Mouse (Mus musculus) right cerebral cortex, postnatal 36 days (tissue): ENCODE data around the gene Olfr309.
"Not testable (repeated sequence)": the region's sequence is repeated elsewhere in the genome, so short reads cannot be mapped to it uniquely, and the experiment has no call there.

Experiments used
- DNase-seq, 2 experiments: peaks; one replicate each; pipeline ENCODE4 v3.0.0; 2022; ENCODE audit warnings: low spot score in 2 of 2, mixed read lengths in 1 of 2

Gene Olfr309

DNA sequence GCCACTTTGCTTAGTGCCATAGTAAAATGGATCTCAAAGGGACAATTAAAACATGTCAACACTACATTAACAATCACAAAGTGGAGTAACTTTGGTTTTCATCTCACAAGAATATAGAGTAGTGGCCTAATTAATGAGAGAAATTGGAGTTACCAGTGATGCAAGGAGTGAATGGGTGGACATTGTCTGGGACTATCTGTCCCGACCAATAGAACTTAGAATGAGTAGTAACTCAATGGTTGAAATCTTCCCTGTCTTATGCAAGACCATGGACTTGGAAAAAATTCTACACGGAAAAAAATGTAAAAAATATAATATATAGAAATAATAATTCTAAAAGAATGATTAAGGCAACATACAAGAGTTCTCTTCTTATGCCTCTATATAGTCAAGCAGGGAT is at the start of gene Olfr309:
Olfr309 (minus strand) TSS at position 101 of the 400 bp plus-strand sequence.
- DNase-seq, result no peak

GRCm38 (mm10) chr7:86346296-86346695 is 32.8 kb upstream of the Olfr309 start:
- not testable (repeated sequence) for DNase-seq

DNA sequence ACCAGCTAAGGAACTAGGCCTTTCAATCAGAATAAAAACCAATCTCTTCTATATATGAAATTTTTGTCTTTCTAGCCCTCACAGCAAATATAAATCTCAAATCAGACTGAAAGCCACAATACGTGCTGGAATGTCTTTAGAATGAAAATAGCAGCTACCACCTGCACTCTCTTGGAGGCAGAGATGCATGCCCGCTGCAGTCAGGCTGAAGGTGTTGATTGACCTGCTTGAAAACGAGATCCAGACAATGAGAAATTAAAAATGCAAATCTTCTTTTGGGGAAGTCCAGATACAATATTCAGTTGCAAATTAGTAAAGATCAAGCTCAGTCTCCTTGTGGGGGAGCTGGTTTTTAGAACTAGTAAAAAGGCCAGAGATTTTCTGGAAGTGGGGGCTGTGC is 30.7 kb upstream of the Olfr309 start:
- no peak for DNase-seq

- DNase-seq, result no peak
Observed at GRCm38 (mm10) chr7:86342881-86343565, 29.5 kb upstream of the Olfr309 start.

GRCm38 (mm10) chr7:86337486-86337885 is 24.0 kb upstream of the Olfr309 start, which contains the start of gene Olfr307:
Gene Olfr307, minus strand, starts transcription at chr7:86337586.
- no peak for DNase-seq

- no peak for DNase-seq
Observed at GRCm38 (mm10) chr7:86325530-86325929, 12.0 kb upstream of the Olfr309 start, which contains the start of gene Olfr308. Gene Olfr308, minus strand, starts transcription at chr7:86325630.

DNA sequence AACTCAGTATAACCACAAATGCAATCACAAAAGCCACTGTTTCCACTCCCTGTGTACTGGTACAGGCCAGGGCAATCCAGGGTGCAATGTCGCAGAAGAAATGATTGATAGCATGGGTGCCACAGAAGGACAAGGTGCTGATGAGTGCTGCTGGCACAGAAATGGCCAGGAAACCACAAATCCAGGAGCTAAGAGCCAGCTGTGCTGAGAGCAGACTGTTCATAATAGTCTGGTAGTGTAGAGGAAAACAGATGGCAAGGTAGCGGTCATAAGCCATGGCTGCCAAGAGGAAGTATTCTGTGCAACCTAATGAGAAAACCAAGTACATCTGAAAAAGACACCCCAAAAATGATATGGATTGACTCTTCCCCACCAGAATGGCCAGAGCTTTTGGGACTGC is 7.8 kb upstream of the Olfr309 start:
- DNase-seq, result no peak

DNA sequence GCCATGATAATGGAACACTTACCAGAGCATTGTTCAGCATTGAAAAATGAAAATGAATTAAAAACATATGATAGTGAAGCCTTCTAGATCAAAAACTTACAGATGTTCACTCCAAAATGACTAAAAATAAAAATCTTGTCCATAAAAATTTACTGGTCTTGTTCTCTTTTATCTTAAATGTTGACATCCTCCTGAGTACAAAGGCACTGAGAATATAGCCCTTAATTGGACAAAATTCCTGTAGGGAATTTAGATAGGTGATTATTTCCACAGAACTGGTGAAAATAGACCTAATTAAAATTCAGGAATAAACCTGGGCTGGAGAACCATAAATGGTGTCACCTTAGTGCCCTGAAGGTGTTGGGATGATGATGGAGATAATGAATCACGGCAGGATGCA is 36.4 kb downstream of the Olfr309 start, which contains the start of gene Olfr310:
Olfr310 (minus strand) TSS at position 101 of the 400 bp plus-strand sequence.
- no peak for DNase-seq
